In genomic region chr8:103273476-103273875, GRCm38 (mm10) we compare ENCODE assay signal across 16 mouse cellular contexts.
DNase-seq lines count a peak whose midpoint lies in the region; ATAC-seq and TF ChIP-seq lines count a peak whose summit lies in the region.
"Had no signal": no experiment of that assay in that cellular context is flagged by ENCODE, and none has a peak within 500 bp of the region (broad histone marks: within the 10 kb centered on the region; RNA-seq: fewer than 3 reads in every experiment).

No protein-coding gene starts in this region.

- no peak for DNase-seq in lung, postnatal 0 days (ENCODE audit: low spot score)
- DNase-seq in embryonic facial prominence, embryonic 14.5 days (ENCODE audit: low spot score), result no peak
- no peak for DNase-seq in right cerebral cortex, postnatal 36 days (ENCODE audit: low spot score in 2 of 2)
- DNase-seq in embryo, embryonic 9.5 days (ENCODE audit: extremely low spot score), result no peak
- DNase-seq: adrenal gland, adult 8-10 months; cerebellum, adult 11-12 months; gastrocnemius, postnatal 36 days; heart, postnatal 4 days; kidney, adult 8-10 months; left cerebral cortex, postnatal 4 days had no signal

- no peak for TF ChIP-seq EP300 in lung, postnatal 0 days (IDR thresholded peaks at IDR 0.05)

- WGBS in lung, embryonic 15.5 days, result 91% methylated on average over 2 of the region's 2 CpGs
- WGBS in lung, postnatal 0 days, result 89% methylated on average over 2 of the region's 2 CpGs
- 87% methylated on average over 2 of the region's 2 CpGs for WGBS in embryonic facial prominence, embryonic 14.5 days
- WGBS in hindbrain, embryonic 13.5 days, result 86% methylated on average over 2 of the region's 2 CpGs
- 90% methylated on average over 2 of the region's 2 CpGs for WGBS in limb, embryonic 12.5 days

- H3K4me3 ChIP-seq in lung, embryonic 15.5 days, result no peak overlapping the region
- H3K4me3 ChIP-seq in lung, postnatal 0 days (ENCODE audit: low read depth, low read length), result no peak overlapping the region
- H3K4me3 ChIP-seq in embryonic facial prominence, embryonic 14.5 days (ENCODE audit: low read depth, low read length), result no peak overlapping the region
- no peak overlapping the region for H3K4me3 ChIP-seq in hindbrain, embryonic 13.5 days
- no peak overlapping the region for H3K4me3 ChIP-seq in limb, embryonic 12.5 days (replicated peaks)
- H3K4me3 ChIP-seq: erythroblast, embryonic 14.5 days; heart, embryonic 13.5 days; myocyte had no signal

- no peak overlapping the region for H3K4me2 ChIP-seq in lung, embryonic 15.5 days
- H3K4me2 ChIP-seq in lung, postnatal 0 days (replicated peaks; ENCODE audit: low read depth, low read length), result no peak overlapping the region
- H3K4me2 ChIP-seq in embryonic facial prominence, embryonic 14.5 days (ENCODE audit: low read depth, low read length), result no peak overlapping the region
- no peak overlapping the region for H3K4me2 ChIP-seq in hindbrain, embryonic 13.5 days
- H3K4me2 ChIP-seq in limb, embryonic 12.5 days, result no peak overlapping the region
- H3K4me2 ChIP-seq: heart, embryonic 13.5 days had no signal

- no peaks in the 10 kb centered on the region for H3K27me3 ChIP-seq in lung, embryonic 15.5 days
- no peaks in the 10 kb centered on the region for H3K27me3 ChIP-seq in lung, postnatal 0 days (replicated peaks; ENCODE audit: insufficient read depth, low read length)
- no peaks in the 10 kb centered on the region for H3K27me3 ChIP-seq in embryonic facial prominence, embryonic 14.5 days (replicated peaks; ENCODE audit: control insufficient read depth, insufficient read depth, low read length)
- 0 out of 2 replicates have a peak, but pooled peaks cover 3% of the 10 kb centered on the region for H3K27me3 ChIP-seq in hindbrain, embryonic 13.5 days
- H3K27me3 ChIP-seq in limb, embryonic 12.5 days, result no peaks in the 10 kb centered on the region
- H3K27me3 ChIP-seq: heart, embryonic 13.5 days had no signal

- ATAC-seq in lung, embryonic 15.5 days (ENCODE audit: borderline replicate concordance, extremely low read depth, low FRiP score, low TSS enrichment), result no peak
- no peak for ATAC-seq in lung, postnatal 0 days
- ATAC-seq in embryonic facial prominence, embryonic 14.5 days (ENCODE audit: low read depth), result no peak
- ATAC-seq in hindbrain, embryonic 13.5 days (ENCODE audit: low FRiP score), result no peak
- no peak for ATAC-seq in limb, embryonic 12.5 days (ENCODE audit: insufficient number of reproducible peaks, insufficient read depth, low FRiP score, low TSS enrichment, low read depth)

- no peak overlapping the region for H3K9ac ChIP-seq in lung, embryonic 15.5 days
- no peak overlapping the region for H3K9ac ChIP-seq in lung, postnatal 0 days (replicated peaks; ENCODE audit: low read depth)
- no peak overlapping the region for H3K9ac ChIP-seq in embryonic facial prominence, embryonic 14.5 days (ENCODE audit: low read depth, low read length)
- no peak overlapping the region for H3K9ac ChIP-seq in hindbrain, embryonic 13.5 days
- no peak overlapping the region for H3K9ac ChIP-seq in limb, embryonic 12.5 days (replicated peaks)
- H3K9ac ChIP-seq: heart, embryonic 13.5 days had no signal

- peak overlapping the region; percentile 86 for H3K27ac ChIP-seq in lung, embryonic 15.5 days
- H3K27ac ChIP-seq in lung, postnatal 0 days (ENCODE audit: low read length), result no peak overlapping the region
- H3K27ac ChIP-seq in embryonic facial prominence, embryonic 14.5 days (replicated peaks; ENCODE audit: low read depth, low read length), result peak overlapping the region; percentile 82
- peak overlapping the region; percentile 60 for H3K27ac ChIP-seq in hindbrain, embryonic 13.5 days
- H3K27ac ChIP-seq in limb, embryonic 12.5 days, result 0 out of 2 replicates have a peak overlapping the region, but pooled peaks have one; percentile 92

- TF ChIP-seq CTCF in lung, postnatal 0 days (IDR thresholded peaks at IDR 0.05), result no peak

- no peaks in the 10 kb centered on the region for H3K36me3 ChIP-seq in lung, embryonic 15.5 days
- no peaks in the 10 kb centered on the region for H3K36me3 ChIP-seq in lung, postnatal 0 days (ENCODE audit: insufficient read depth, low read length)
- no peaks in the 10 kb centered on the region for H3K36me3 ChIP-seq in embryonic facial prominence, embryonic 14.5 days (ENCODE audit: control insufficient read depth, insufficient read depth, low read length)
- no peaks in the 10 kb centered on the region for H3K36me3 ChIP-seq in hindbrain, embryonic 13.5 days
- H3K36me3 ChIP-seq in limb, embryonic 12.5 days, result no peaks in the 10 kb centered on the region
- H3K36me3 ChIP-seq: heart, embryonic 13.5 days had no signal

- H3K9me3 ChIP-seq in lung, embryonic 15.5 days, result no peaks in the 10 kb centered on the region
- no peaks in the 10 kb centered on the region for H3K9me3 ChIP-seq in lung, postnatal 0 days (ENCODE audit: low read length)
- no peaks in the 10 kb centered on the region for H3K9me3 ChIP-seq in embryonic facial prominence, embryonic 14.5 days (ENCODE audit: control insufficient read depth, low read length)
- no peaks in the 10 kb centered on the region for H3K9me3 ChIP-seq in hindbrain, embryonic 13.5 days
- H3K9me3 ChIP-seq in limb, embryonic 12.5 days, result no peaks in the 10 kb centered on the region
- H3K9me3 ChIP-seq: heart, embryonic 13.5 days had no signal

- H3K4me1 ChIP-seq in lung, embryonic 15.5 days, result peaks cover 12% of the 10 kb centered on the region; the same call in 1 of the 2 replicates
- H3K4me1 ChIP-seq in lung, postnatal 0 days (ENCODE audit: insufficient read depth, low read depth, low read length), result no peaks in the 10 kb centered on the region
- peaks cover 32% of the 10 kb centered on the region for H3K4me1 ChIP-seq in embryonic facial prominence, embryonic 14.5 days (ENCODE audit: control insufficient read depth, insufficient read depth, low read length)
- H3K4me1 ChIP-seq in hindbrain, embryonic 13.5 days (replicated peaks), result peaks cover 16% of the 10 kb centered on the region
- H3K4me1 ChIP-seq in limb, embryonic 12.5 days (replicated peaks), result peaks cover 37% of the 10 kb centered on the region
